Mouse (Mus musculus): ENCODE data around the gene Gnao1. TPM values are rescaled to one million over a fixed set of nuclear protein-coding genes. Genes with fewer than 3 reads are reported as not detected.

Gnao1 gene
- polyA plus RNA-seq, 1 experiment from 2014 or later, result 7.2 TPM

- Histone ChIP-seq H3K36me3 (ENCODE audit: control insufficient read depth, insufficient read depth, low read length) (no peaks in the 10 kb centered on the region), H3K27ac (replicated peaks) (no peak overlapping the region; the same call in 1 of the 2 replicates), H3K4me3 (ENCODE audit: low read depth, low read length) (no peak overlapping the region), H3K4me1 (replicated peaks; ENCODE audit: control insufficient read depth, insufficient read depth) (peaks cover 4% of the 10 kb centered on the region; the same call in 1 of the 2 replicates), H3K9ac (ENCODE audit: low read length) (no peak overlapping the region), H3K27me3 (ENCODE audit: control insufficient read depth, insufficient read depth, low read length) (no peaks in the 10 kb centered on the region), H3K9me3 (ENCODE audit: control insufficient read depth, low read length) (no peaks in the 10 kb centered on the region), H3K4me2 (replicated peaks; ENCODE audit: low read depth) (no peak overlapping the region)
- WGBS, result 53% methylated on average over 4 of the region's 4 CpGs
- DNase-seq (ENCODE audit: low spot score) (no peak), ATAC-seq (ENCODE audit: low FRiP score, low TSS enrichment) (no peak)
- TF ChIP-seq CTCF (IDR thresholded peaks at IDR 0.05; ENCODE audit: low read depth) (no peak), EP300 (optimal IDR thresholded peaks at IDR 0.05) (no peak)
Measured at GRCm38 (mm10) chr8:93888150-93888676, 78.4 kb downstream of the Gnao1 start.

- 61% methylated on average over 11 of the region's 11 CpGs for WGBS
- Histone ChIP-seq H3K9ac (ENCODE audit: low read length) (no peak overlapping the region), H3K4me1 (replicated peaks; ENCODE audit: control insufficient read depth, insufficient read depth) (peaks cover 4% of the 10 kb centered on the region; the same call in 1 of the 2 replicates), H3K27ac (replicated peaks) (peak overlapping the region; percentile 65), H3K4me2 (replicated peaks; ENCODE audit: low read depth) (no peak overlapping the region), H3K36me3 (ENCODE audit: control insufficient read depth, insufficient read depth, low read length) (no peaks in the 10 kb centered on the region), H3K9me3 (ENCODE audit: control insufficient read depth, low read length) (no peaks in the 10 kb centered on the region), H3K27me3 (ENCODE audit: control insufficient read depth, insufficient read depth, low read length) (no peaks in the 10 kb centered on the region), H3K4me3 (ENCODE audit: low read depth, low read length) (no peak overlapping the region)
- ATAC-seq (ENCODE audit: low FRiP score, low TSS enrichment) (peak; percentile 79), DNase-seq (ENCODE audit: low spot score) (peak; percentile 27)
- TF ChIP-seq EP300 (optimal IDR thresholded peaks at IDR 0.05) (no peak), CTCF (IDR thresholded peaks at IDR 0.05; ENCODE audit: low read depth) (no peak)
Measured at GRCm38 (mm10) chr8:93888702-93889480, 79.1 kb downstream of the Gnao1 start.

- Histone ChIP-seq H3K27ac (replicated peaks) (no peak overlapping the region), H3K36me3 (ENCODE audit: control insufficient read depth, insufficient read depth, low read length) (no peaks in the 10 kb centered on the region), H3K4me1 (replicated peaks; ENCODE audit: control insufficient read depth, insufficient read depth) (peaks cover 2% of the 10 kb centered on the region; the same call in 1 of the 2 replicates), H3K4me3 (ENCODE audit: low read depth, low read length) (no peak overlapping the region), H3K9ac (ENCODE audit: low read length) (no peak overlapping the region), H3K27me3 (ENCODE audit: control insufficient read depth, insufficient read depth, low read length) (no peaks in the 10 kb centered on the region), H3K9me3 (ENCODE audit: control insufficient read depth, low read length) (no peaks in the 10 kb centered on the region), H3K4me2 (replicated peaks; ENCODE audit: low read depth) (no peak overlapping the region)
- TF ChIP-seq EP300 (optimal IDR thresholded peaks at IDR 0.05) (no peak), CTCF (IDR thresholded peaks at IDR 0.05; ENCODE audit: low read depth) (no peak)
- ATAC-seq (ENCODE audit: low FRiP score, low TSS enrichment), result no peak
- no peak for DNase-seq (ENCODE audit: low spot score)
- 53% methylated on average over 3 of the region's 3 CpGs for WGBS
Measured at GRCm38 (mm10) chr8:93893556-93893955, 83.8 kb downstream of the Gnao1 start.

- Histone ChIP-seq H3K27ac (replicated peaks) (no peak overlapping the region), H3K27me3 (ENCODE audit: control insufficient read depth, insufficient read depth, low read length) (no peaks in the 10 kb centered on the region), H3K4me2 (replicated peaks; ENCODE audit: low read depth) (no peak overlapping the region), H3K36me3 (ENCODE audit: control insufficient read depth, insufficient read depth, low read length) (no peaks in the 10 kb centered on the region), H3K4me3 (ENCODE audit: low read depth, low read length) (no peak overlapping the region), H3K4me1 (replicated peaks; ENCODE audit: control insufficient read depth, insufficient read depth) (0 out of 2 replicates have a peak, but pooled peaks cover 2% of the 10 kb centered on the region), H3K9ac (ENCODE audit: low read length) (no peak overlapping the region), H3K9me3 (ENCODE audit: control insufficient read depth, low read length) (no peaks in the 10 kb centered on the region)
- ATAC-seq (ENCODE audit: low FRiP score, low TSS enrichment) (no peak; the same call in 1 of the 2 replicates), DNase-seq (ENCODE audit: low spot score) (no peak)
- TF ChIP-seq CTCF (IDR thresholded peaks at IDR 0.05; ENCODE audit: low read depth), result no peak
- 64% methylated on average over 7 of the region's 7 CpGs for WGBS
Measured at GRCm38 (mm10) chr8:93896841-93897551, 87.2 kb downstream of the Gnao1 start.

GRCm38 (mm10) chr8:93898570-93898969 lies 88.8 kb downstream of the Gnao1 start:
- DNase-seq (ENCODE audit: low spot score), result no peak
- H3K4me2 ChIP-seq (replicated peaks; ENCODE audit: low read depth), result no peak overlapping the region
- no peaks in the 10 kb centered on the region for H3K27me3 ChIP-seq (ENCODE audit: control insufficient read depth, insufficient read depth, low read length)
- WGBS, result 86% methylated on average over 4 of the region's 4 CpGs
- H3K9ac ChIP-seq (ENCODE audit: low read length), result no peak overlapping the region
- ATAC-seq (ENCODE audit: low FRiP score, low TSS enrichment), result no peak
- no peak overlapping the region for H3K27ac ChIP-seq (replicated peaks)
- no peak overlapping the region for H3K4me3 ChIP-seq (ENCODE audit: low read depth, low read length)
- H3K36me3 ChIP-seq (ENCODE audit: control insufficient read depth, insufficient read depth, low read length), result no peaks in the 10 kb centered on the region
- H3K4me1 ChIP-seq (replicated peaks; ENCODE audit: control insufficient read depth, insufficient read depth), result 0 out of 2 replicates have a peak, but pooled peaks cover 2% of the 10 kb centered on the region
- no peaks in the 10 kb centered on the region for H3K9me3 ChIP-seq (ENCODE audit: control insufficient read depth, low read length)
- TF ChIP-seq EP300 (optimal IDR thresholded peaks at IDR 0.05) (no peak), CTCF (IDR thresholded peaks at IDR 0.05; ENCODE audit: low read depth) (no peak)

Data from stomach, postnatal 0 days (tissue).